In genomic region chr11:85275151-85275550, GRCm38 (mm10) we compare ENCODE assay signal across 22 mouse cellular contexts. TPM values are rescaled to one million over a fixed set of nuclear protein-coding genes. Genes with fewer than 3 reads are reported as not detected.
DNase-seq lines count a peak whose midpoint lies in the region; ATAC-seq and TF ChIP-seq lines count a peak whose summit lies in the region.
"Had no signal": no experiment of that assay in that cellular context is flagged by ENCODE, and none has a peak within 500 bp of the region (broad histone marks: within the 10 kb centered on the region; RNA-seq: fewer than 3 reads in every experiment).

No protein-coding gene starts in this region.

- WGBS in lung, postnatal 0 days = 51% methylated on average over 5 of the region's 5 CpGs

- H3K36me3 ChIP-seq in lung, postnatal 0 days (ENCODE audit: insufficient read depth, low read length) = no peaks in the 10 kb centered on the region
- H3K36me3 ChIP-seq: embryonic facial prominence, embryonic 10.5 days; embryonic facial prominence, embryonic 12.5 days; forebrain, embryonic 12.5 days; G1E had no signal

- no peak for TF ChIP-seq EP300 in lung, postnatal 0 days (IDR thresholded peaks at IDR 0.05)

- DNase-seq in lung, postnatal 0 days (ENCODE audit: low spot score) = peak; percentile 69
- DNase-seq in lung, postnatal 36 days = no peak
- DNase-seq in NIH3T3 (ENCODE audit: low read depth) = peak; percentile 58
- DNase-seq in layer of hippocampus, postnatal 36 days = no peak
- DNase-seq in adrenal gland, postnatal 4 days (ENCODE audit: low spot score in 2 of 2) = no peak
- DNase-seq: adrenal gland, adult 2 months; adrenal gland, postnatal 10 days; adrenal gland, postnatal 25 days; B cell, adult 2 months; cerebellum, adult 11-12 months; cerebellum, adult 2 months; cerebellum, adult 9-10 months; cerebellum, postnatal 10 days; cerebellum, postnatal 25 days had no signal

- no peak overlapping the region for H3K27ac ChIP-seq in lung, postnatal 0 days (ENCODE audit: low read length)
- H3K27ac ChIP-seq: embryonic facial prominence, embryonic 10.5 days; embryonic facial prominence, embryonic 12.5 days; forebrain, embryonic 12.5 days had no signal

- H3K27me3 ChIP-seq in lung, postnatal 0 days (replicated peaks; ENCODE audit: insufficient read depth, low read length) = no peaks in the 10 kb centered on the region
- H3K27me3 ChIP-seq: embryonic facial prominence, embryonic 12.5 days; forebrain, embryonic 12.5 days had no signal

- peak; percentile 32; the same call in 1 of the 2 replicates for ATAC-seq in lung, postnatal 0 days
- ATAC-seq in granulocyte monocyte progenitor cell, adult 5-6 weeks (replicated peaks; ENCODE audit: poor library complexity, severe bottlenecking) = peak; percentile 44
- ATAC-seq: CD4-positive, CD25-positive, alpha-beta regulatory T cell, adult 4 months; forebrain, embryonic 14.5 days; forebrain, embryonic 16.5 days had no signal

- no peak overlapping the region for H3K4me2 ChIP-seq in lung, postnatal 0 days (replicated peaks; ENCODE audit: low read depth, low read length)
- H3K4me2 ChIP-seq: embryonic facial prominence, embryonic 12.5 days; forebrain, embryonic 12.5 days had no signal

- TF ChIP-seq CTCF in lung, postnatal 0 days (IDR thresholded peaks at IDR 0.05) = no peak

- no peaks in the 10 kb centered on the region for H3K4me1 ChIP-seq in lung, postnatal 0 days (ENCODE audit: insufficient read depth, low read depth, low read length)
- H3K4me1 ChIP-seq: forebrain, embryonic 12.5 days had no signal

- no peak overlapping the region for H3K4me3 ChIP-seq in lung, postnatal 0 days (ENCODE audit: low read depth, low read length)
- H3K4me3 ChIP-seq: embryonic facial prominence, embryonic 10.5 days; embryonic facial prominence, embryonic 12.5 days; forebrain, embryonic 12.5 days had no signal

- H3K9ac ChIP-seq in lung, postnatal 0 days (replicated peaks; ENCODE audit: low read depth) = no peak overlapping the region
- H3K9ac ChIP-seq: embryonic facial prominence, embryonic 12.5 days; forebrain, embryonic 12.5 days had no signal

- H3K9me3 ChIP-seq in lung, postnatal 0 days (ENCODE audit: low read length) = no peaks in the 10 kb centered on the region
- H3K9me3 ChIP-seq: embryonic facial prominence, embryonic 10.5 days; embryonic facial prominence, embryonic 12.5 days; forebrain, embryonic 12.5 days; G1E had no signal

RNA-seq across cellular contexts. Expression of gene Ppm1d, which starts 35.9 kb away (rescaled TPM):
- 12.6 and 13.3 TPM in 2 replicates for polyA plus RNA-seq in lung, postnatal 0 days (2015; fragmentation: Nextera tagmentation; extraction: Ambion mirVana)
- total RNA-seq in granulocyte monocyte progenitor cell, adult 5-6 weeks (2014; fragmentation: Nextera tagmentation) = 17.7 and 39.6 TPM in 2 replicates
- 12.7 and 18.7 TPM in 2 replicates for total RNA-seq in granulocyte monocyte progenitor cell, adult 5-6 weeks (2017)
- 10 to 100 TPM; 14.3 to 16.6 TPM for total RNA-seq in layer of hippocampus, postnatal 36 days (2021)
- 10 to 100 TPM; 23.3 to 24.7 TPM for total RNA-seq in adrenal gland, postnatal 4 days (2021)

RNA-seq across cellular contexts. Expression of gene Appbp2, which starts 40.2 kb away (rescaled TPM):
- polyA plus RNA-seq in lung, postnatal 0 days (2015; fragmentation: Nextera tagmentation; extraction: Ambion mirVana) = 25.9 and 27.4 TPM in 2 replicates
- 27.3 and 31.5 TPM in 2 replicates for total RNA-seq in granulocyte monocyte progenitor cell, adult 5-6 weeks (2014; fragmentation: Nextera tagmentation)
- 25.5 TPM in 2 replicates for total RNA-seq in granulocyte monocyte progenitor cell, adult 5-6 weeks (2017)
- 10 to 100 TPM; 51.5 to 52.7 TPM for total RNA-seq in layer of hippocampus, postnatal 36 days (2021)
- total RNA-seq in adrenal gland, postnatal 4 days (2021) = 10 to 100 TPM; 58.8 to 59.0 TPM

Comparison
In these comparisons a context has a peak if more than half of its experiments do, and no peak if none do; other contexts are left out.
1. DNase-seq: peak in lung, postnatal 0 days (single experiment) and NIH3T3 (single experiment); none in lung, postnatal 36 days (single experiment), layer of hippocampus, postnatal 36 days (0 of 2) and adrenal gland, postnatal 4 days (0 of 2).